Mouse (Mus musculus) neural tube, embryonic 10.5 days (tissue): ENCODE measurements around the gene Add3.

Source experiments
- DNase-seq: peaks from one replicate; pipeline ENCODE4 v3.0.0-alpha.2; 2017; ENCODE audit warnings: low spot score; ENCODE audit errors: extremely low spot score

Gene Add3

DNA sequence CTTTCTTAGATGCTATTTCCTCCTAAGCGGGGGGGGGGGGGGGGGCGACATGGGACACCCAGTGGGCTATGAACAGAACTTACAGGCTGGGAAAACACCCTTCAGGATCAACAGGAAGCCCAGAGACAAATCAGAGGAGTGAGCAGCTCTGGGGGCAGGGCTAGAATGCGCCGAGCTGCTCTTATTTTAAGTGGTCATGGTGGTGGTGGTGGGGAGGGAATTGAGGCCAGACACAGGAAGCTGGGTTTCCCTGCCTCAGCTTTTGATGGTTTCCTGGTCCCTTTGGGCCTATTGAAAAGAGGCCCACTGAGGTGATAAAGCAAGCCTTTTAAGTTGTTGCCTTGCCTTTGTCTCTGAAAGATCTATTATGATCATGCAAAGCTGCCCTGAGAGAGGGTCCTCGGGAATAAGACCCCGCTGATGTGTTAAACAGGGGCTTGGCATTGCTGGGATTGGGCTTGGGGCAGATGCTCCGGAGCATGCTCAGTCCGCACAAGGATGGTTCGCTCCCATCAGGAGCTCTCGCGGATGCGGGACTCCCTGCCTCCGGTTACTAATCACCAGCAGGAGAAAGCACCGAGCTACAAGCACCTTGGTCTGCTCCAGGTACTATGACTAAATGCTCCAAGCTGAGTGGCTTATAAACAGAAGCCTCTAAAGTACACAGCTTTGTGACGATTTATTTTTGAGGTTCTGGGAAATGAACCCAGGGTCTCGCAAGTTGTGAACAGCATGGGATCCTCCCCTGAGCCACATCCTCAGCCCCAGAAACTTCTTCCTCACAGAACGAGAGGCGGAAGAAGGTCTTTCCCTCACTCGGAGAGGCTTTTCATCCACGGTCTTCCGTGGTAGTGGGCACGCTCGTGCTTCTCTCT, 123.9 kb downstream of the Add3 start:
- DNase-seq = no peak

DNA sequence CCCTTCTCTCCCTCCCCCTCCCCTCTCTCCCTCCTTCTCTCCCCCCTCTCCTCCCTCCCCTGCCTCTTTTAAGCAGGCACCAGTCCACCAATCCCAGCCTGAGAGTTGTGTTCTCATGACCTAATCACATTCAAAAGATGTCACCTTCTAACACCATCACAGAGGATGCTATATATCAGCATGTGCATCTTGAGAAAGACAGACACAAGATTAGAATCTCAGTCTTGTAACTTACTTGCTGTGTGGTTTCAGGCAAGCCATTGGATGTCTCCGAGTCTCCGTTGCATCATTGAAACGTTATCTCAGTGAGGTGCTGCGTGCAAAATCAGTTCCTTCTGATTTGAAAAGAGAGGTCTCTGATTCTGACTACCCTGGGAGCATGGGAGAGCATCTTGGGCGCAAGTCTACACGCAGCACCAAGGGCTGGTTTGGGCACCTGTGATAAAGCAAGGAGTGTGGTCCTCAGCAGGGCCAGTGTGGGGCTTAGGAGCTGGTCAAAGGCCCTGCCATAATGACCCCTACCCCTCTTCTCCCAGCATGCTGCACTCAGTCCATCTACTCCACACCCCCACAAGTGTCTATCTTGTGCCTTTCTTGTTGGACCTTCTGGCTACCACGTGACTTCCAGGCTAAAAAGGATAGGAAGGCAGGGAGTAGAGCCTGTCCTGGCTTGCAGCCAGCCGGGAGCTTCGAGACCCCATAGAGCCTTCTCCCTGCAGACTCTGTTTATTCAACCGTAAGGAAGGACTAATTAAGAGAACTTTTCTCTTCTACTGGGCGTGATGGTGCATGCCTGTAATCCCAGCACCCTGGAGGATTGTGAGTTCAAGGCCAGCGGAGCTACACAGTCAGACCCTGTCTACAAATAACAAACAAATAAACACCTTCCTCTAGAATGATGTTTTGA, 124.8 kb downstream of the Add3 start:
- DNase-seq = no peak

DNA sequence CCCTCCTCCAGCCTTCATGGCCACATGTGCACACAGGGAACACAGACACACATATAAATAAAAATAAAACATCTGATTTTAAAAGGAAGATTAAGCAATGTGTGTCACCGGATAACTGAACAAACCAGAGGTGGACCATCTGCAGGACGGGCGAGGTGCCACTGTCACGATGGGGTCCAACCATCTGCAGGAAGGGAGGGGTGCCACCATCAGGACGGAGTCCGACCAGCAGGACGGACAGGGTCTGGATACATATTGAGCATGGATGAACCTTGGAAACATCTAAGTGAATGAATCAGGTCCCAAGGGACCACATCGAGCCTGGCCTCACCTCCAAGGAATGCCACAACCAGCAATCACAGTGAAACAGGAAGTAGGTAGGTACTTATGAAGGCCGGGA, 127.1 kb downstream of the Add3 start:
- no peak for DNase-seq

DNA sequence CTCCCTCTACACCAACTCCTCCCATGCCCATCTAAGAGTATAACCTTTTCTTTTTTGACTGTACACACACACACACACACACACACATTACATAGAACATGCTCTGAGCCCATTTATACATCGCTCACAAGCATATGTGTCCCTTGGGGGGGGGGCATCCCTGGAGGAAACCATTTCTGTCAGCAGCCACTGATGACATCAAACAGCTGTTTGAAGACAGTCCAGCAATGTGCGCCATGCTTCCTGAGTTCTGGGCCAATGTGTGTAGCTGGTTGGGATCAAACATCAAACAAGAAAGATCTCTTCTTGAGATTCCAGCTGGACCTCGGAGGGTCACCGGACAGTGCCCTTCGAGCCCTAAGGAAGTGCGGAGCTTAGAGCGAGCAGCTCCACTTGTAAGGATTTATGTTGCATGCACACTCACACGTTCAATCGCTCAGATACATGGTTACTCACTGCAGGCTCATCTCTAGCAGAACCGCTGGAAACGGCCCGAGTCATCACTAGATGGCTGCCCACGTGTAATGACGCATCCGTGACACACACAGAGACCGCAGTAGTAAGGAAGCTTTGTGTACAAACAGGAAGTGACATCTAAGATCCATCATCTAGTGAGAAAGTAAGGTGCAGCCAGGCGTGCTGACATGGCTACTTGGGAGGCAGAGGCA, 132.9 kb downstream of the Add3 start:
- DNase-seq = no peak

DNA sequence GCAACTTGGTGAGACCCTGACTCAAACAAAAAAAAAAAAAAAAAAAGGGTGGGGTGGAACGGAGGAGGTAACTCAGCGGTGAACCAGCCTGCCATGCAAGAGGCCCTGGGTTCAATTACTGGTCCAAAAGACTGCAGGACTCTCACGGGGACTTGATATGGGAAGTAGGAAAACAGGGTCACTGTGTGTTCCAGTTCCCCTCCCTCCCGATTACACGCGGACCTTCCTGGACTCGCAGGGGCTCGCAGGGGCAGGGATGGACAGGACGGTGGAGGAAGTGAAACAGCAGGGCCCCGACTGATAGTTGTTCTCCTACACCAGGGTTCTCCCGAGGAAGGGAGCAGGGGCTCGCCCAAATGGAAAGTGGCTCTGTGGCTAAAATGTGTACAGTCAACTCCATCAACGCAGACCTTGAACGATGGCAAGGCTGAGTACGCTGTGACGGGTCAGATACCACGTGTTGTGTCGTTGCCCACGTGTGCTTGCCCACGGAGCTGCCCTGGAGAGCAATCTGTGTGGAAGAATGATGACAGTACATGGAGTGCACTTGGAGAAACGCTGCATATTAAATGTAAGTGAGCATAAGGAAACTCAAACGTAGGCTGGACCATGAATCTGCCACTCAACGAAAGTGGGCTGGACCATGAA, 133.7 kb downstream of the Add3 start:
- DNase-seq = no peak

DNA sequence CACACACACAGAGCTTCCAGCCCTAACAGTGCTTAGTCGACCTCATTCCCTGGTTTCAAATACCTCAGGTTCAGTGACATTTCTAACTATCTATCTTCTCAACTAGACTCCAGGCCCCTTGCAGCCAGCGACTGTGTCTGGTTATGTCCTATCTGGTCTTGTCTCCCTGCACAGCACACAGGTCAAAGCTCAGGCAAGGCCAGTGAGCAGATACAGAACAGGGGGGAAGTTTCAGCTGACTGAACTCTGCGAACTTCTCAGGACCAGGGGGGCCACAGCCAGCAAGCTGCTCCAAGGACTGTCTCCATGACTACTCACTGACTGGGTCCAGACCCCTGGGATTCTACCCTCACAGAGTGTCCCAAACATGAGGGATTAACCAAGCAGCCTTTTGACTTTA, 135.0 kb downstream of the Add3 start:
- DNase-seq = no peak

DNA sequence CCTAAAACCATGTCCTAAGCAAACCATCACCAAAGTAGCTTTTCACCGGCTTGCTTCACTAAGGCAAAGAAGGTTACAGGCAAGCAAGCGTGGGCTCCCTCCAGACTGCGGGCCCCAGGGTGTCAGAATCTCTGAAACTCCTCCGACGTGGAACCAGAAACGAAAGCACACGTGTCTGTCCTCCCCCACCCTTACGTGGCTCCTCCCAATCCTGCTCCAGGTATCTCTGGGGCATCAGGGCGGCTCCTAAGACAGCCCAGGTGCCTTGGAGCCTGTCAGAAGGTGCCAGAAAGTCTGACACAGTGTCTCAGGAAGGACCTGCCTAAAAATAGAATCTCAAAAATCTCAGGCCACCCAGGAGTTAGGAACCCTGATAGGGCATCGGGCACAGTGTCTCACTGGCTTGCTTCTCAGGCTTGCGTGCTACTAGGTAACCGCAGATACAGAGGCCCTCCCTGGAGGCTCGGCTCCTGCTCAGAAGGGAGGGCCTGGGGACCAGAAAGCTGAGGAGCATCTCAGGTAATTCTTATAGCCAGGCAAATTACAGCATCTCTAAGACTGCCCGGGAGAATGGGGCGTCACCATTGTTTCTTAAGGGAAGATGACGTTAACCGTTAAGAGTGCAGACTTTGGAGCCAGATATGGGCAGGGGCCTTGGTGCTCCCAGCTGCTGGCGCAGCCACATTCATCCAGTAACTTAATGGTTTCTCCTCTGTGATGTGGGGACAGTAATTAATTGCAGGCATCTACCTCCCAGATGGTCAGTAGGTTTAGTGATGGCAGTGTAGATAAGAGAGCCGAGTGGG, 136.9 kb downstream of the Add3 start:
- DNase-seq = no peak

DNA sequence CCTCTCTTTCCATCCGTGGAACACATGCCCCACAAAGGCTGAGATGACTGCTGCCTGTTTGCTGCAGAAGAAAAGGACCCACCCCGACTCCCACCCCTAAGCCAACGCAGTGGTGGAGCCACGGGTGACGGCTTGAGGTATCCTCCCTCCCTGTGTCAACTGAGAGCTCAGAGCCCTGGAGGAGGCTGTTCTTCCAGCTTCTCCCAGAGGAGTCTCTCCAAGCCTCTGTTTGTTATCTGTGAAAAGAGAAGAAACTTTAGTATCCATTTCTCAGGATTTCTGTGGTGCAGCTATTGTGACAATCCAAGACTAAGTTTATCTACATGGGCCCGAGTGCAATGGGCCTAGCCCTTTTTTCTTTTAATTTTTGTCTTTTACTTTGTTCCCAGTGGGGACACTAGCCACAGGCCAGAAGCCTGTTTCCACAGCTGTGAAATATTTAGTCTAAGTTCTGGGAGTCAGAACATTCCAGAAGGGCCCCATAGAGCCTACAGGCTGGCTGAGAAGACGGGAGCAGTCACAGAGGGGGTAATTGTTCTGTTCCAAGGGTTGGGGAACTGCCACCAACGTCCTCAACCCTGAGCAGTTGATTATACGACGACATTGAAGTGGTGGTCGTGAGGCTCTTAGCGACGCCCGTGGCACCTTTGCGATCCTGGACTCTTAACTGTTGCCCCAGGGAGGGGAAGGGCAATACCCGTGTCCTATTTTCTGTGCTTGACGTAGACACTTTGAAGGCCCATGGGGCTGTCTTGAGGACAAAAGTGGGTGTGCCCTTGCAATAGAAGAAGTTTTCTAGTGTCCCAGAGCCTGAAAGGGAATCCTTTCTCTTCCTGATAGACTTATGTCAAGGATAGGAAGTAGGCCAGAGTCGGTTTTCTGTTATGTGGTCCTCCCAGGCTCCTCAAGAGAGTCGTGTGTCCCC, 138.5 kb downstream of the Add3 start:
- no peak for DNase-seq

DNA sequence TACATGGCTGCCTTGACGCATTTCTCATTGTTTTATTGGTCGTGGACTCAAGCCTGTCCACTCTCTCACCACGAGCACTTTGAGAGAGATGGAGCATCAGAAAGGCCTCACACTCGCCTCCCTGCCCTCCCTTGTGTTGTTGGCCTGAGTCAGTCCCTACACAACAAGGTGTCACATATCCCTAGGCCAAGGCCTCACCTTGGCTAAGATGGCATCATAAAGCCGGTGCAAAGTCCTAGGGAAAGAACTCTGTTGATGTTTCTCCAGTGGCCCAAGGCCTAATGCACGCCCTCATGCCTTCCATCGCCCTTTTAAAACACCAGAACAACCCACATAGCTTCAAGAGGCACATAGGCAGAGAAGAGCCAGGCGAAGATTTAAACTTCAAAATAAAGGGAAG, 140.0 kb downstream of the Add3 start:
- no peak for DNase-seq

DNA sequence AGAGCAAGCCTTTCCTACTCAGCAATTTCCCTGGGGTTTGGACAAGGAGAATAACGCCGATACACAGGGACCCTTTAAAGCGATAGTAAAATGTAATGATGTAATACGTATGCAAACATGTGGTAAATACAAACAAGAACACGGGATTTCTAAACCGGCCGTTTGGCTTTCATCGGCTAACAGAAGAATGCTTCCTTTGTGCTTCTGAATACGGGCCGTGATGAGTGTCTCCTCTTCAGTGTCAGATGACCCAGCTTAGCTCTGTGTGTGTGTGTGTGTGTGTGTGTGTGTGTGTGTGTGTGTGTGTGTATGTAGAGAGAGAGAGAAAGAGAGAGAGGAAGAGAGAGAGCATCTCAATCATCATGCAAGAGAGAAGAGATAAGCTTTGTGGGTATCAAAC, 142.3 kb downstream of the Add3 start:
- no peak for DNase-seq

DNA sequence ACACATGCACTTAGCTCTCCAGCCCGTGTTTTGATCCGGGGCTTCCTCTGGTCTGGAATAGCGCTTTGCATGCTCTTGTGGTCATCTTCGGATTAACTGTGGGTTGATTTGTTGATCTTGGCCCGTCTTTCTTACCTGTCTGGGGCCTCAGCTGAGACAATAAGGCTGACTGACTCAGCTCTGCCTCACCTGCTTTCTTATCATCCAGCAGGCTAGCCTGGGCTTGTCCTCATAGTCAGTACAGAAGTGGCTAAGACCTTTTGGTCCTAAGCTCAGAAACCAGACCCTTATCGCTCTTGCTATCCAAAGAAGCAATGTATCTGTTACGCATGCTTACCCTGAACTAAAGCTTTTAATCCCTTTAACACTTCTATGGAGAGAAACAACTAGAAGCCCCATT, 143.5 kb downstream of the Add3 start:
- DNase-seq = no peak

DNA sequence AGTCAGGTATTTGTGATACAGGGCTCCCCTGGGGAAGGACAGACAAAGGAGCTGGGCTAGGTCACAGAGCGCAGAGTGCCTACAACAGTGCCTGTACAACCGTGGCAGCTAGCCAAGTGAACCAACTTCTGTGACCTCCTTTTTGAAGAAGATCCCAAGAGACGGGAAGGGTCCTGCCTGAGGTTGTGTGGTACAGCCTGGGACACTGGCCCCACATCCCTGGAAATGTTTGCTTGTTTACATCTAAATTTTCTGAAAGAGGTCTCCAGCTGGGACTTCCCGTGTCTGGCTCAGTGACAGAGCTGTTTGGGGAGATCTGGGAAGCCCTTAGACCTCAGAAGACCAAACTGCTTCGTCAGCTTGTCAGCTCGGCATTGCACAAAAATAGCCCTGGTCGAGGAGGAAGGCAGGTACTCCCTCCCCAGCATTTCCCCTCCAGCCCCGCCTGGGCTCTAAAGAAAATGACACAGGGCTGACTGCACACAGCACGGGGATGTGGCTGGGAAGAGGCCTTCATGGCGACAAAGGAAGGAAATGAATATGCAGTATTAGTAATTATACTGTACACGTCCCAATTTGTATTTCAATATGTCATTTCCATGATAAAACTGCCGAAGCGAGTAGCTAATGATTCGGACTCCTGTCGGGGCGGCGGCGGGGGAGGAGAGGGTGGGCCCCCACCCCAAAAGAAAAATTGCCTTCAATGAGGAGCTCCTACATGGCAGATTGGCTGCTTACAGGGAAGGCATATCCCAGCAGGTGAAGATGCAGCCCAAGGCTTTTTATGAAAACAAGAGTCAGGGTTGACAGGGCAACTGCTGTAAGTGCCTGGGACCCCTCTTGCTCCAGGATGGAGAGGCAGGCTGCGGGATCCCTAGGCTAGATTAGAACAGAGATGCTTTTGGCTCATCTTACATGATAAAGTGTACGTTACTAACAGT, 144.3 kb downstream of the Add3 start:
- DNase-seq = no peak

DNA sequence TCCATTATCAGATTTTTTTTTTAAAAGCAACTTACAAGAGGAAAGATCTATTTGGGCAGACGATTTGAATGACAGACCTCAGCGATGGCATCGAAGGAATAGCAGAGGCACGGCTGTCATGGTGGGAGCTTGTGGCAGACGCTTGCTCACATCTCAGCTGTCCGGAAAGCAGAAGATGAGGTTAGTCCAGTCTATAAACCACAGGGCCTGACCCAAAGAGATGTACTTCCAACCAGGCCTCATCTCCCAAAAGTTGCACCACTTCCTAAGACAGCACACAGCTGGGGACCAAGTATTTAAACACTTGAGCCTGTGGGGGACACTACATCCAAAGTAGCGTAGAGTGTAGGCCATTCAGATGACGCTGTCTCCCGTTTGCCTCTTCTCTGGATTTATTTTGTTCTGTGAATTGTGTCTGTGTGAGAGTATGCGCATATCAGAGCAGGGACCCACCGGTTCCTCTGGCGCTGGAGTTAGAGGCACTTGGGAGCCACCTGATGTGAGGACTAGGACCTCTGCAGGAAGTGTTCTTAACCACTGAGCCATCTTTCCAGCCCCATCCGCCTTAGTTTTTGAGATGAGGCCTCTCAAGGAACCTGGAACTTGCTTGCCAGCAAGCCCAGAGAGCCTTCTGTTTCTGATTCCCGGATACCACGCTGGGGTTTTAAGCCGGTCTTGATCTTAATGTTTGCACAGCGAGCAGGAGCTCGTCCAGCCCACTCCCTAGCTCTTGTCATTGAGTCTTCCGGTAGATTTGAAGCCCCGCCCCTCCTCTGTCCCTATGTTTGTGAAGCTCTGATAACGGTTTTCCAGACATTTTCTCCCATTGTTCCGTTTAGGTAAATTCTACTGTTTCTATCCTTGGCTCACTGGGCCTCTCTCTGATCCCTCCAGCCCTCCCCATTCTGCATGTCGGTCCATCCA, 156.3 kb downstream of the Add3 start:
- no peak for DNase-seq
